Mouse (Mus musculus): ENCODE data around the gene Gm12789. TPM values are rescaled to one million over a fixed set of nuclear protein-coding genes. Genes with fewer than 3 reads are reported as not detected.
A peak's percentile ranks its signal among the peaks of the same experiment; 100 is the strongest.
"Not testable (repeated sequence)": the region's sequence is repeated elsewhere in the genome, so short reads cannot be mapped to it uniquely, and the experiment has no call there.

Gm12789 gene
- not detected in 2 replicates for polyA plus RNA-seq (2015; fragmentation: Nextera tagmentation; extraction: Ambion mirVana)

- H3K4me2 ChIP-seq (replicated peaks; ENCODE audit: low read depth, low read length); H3K9me3 ChIP-seq (ENCODE audit: low read length); ATAC-seq (ENCODE audit: low FRiP score, low TSS enrichment); H3K36me3 ChIP-seq (ENCODE audit: insufficient read depth, low read length); H3K4me1 ChIP-seq (ENCODE audit: insufficient read depth, low read length); H3K9ac ChIP-seq (replicated peaks; ENCODE audit: low read length); H3K27ac ChIP-seq (ENCODE audit: low read length); H3K4me3 ChIP-seq (ENCODE audit: low read length); H3K27me3 ChIP-seq (ENCODE audit: insufficient read depth, low read length): not testable (repeated sequence)
- WGBS = 89% methylated on average over 2 of the region's 2 CpGs
Measured at GRCm38 (mm10) chr4:101986326-101986725, at the start of gene Gm12789. Gm12789 (plus strand) TSS chr4:101986626.

- 78% methylated on average over 2 of the region's 2 CpGs for WGBS
- not testable (repeated sequence) for H3K27me3 ChIP-seq (ENCODE audit: insufficient read depth, low read length); H3K4me1 ChIP-seq (ENCODE audit: insufficient read depth, low read length); H3K36me3 ChIP-seq (ENCODE audit: insufficient read depth, low read length); ATAC-seq (ENCODE audit: low FRiP score, low TSS enrichment); H3K27ac ChIP-seq (ENCODE audit: low read length); H3K4me2 ChIP-seq (replicated peaks; ENCODE audit: low read depth, low read length); H3K9ac ChIP-seq (replicated peaks; ENCODE audit: low read length); H3K9me3 ChIP-seq (ENCODE audit: low read length); H3K4me3 ChIP-seq (ENCODE audit: low read length)
Measured at GRCm38 (mm10) chr4:101940107-101940506, 46.3 kb upstream of the Gm12789 start, which contains the start of gene Gm12794. Gm12794 (plus strand) TSS chr4:101940407.

- 86% methylated on average over 1 of the region's 5 CpGs for WGBS
Measured at GRCm38 (mm10) chr4:101980949-101981348, 5.5 kb upstream of the Gm12789 start, which contains the start of gene Gm12790. Gm12790 (minus strand) TSS chr4:101981049.

GRCm38 (mm10) chr4:101985678-101986077 lies 748 bp upstream of the Gm12789 start:
- WGBS = 65% methylated on average over 5 of the region's 5 CpGs
- H3K36me3 ChIP-seq (ENCODE audit: insufficient read depth, low read length) = no peaks in the 10 kb centered on the region
- H3K4me1 ChIP-seq (ENCODE audit: insufficient read depth, low read length) = no peaks in the 10 kb centered on the region
- no peaks in the 10 kb centered on the region for H3K9me3 ChIP-seq (ENCODE audit: low read length)
- H3K4me3 ChIP-seq (ENCODE audit: low read length) = no peak overlapping the region
- no peak overlapping the region for H3K4me2 ChIP-seq (replicated peaks; ENCODE audit: low read depth, low read length)
- H3K27me3 ChIP-seq (ENCODE audit: insufficient read depth, low read length) = no peaks in the 10 kb centered on the region
- no peak for ATAC-seq (ENCODE audit: low FRiP score, low TSS enrichment)
- no peak overlapping the region for H3K27ac ChIP-seq (ENCODE audit: low read length)
- no peak overlapping the region for H3K9ac ChIP-seq (replicated peaks; ENCODE audit: low read length)

More at GRCm38 (mm10) chr4:101980949-101981348, 5.5 kb upstream of the Gm12789 start, which contains the start of gene Gm12790:
- not testable (repeated sequence) for H3K4me2 ChIP-seq (replicated peaks; ENCODE audit: low read depth, low read length); H3K36me3 ChIP-seq (ENCODE audit: insufficient read depth, low read length); H3K9ac ChIP-seq (replicated peaks; ENCODE audit: low read length); H3K27me3 ChIP-seq (ENCODE audit: insufficient read depth, low read length); H3K4me1 ChIP-seq (ENCODE audit: insufficient read depth, low read length); H3K4me3 ChIP-seq (ENCODE audit: low read length); H3K27ac ChIP-seq (ENCODE audit: low read length); H3K9me3 ChIP-seq (ENCODE audit: low read length); ATAC-seq (ENCODE audit: low FRiP score, low TSS enrichment)

GRCm38 (mm10) chr4:101997426-101997825 lies 11.0 kb downstream of the Gm12789 start:
- Histone ChIP-seq H3K4me1 (ENCODE audit: insufficient read depth, low read length) (no peaks in the 10 kb centered on the region), H3K9me3 (ENCODE audit: low read length) (no peaks in the 10 kb centered on the region), H3K27me3 (ENCODE audit: insufficient read depth, low read length) (no peaks in the 10 kb centered on the region), H3K4me3 (ENCODE audit: low read length) (no peak overlapping the region), H3K36me3 (ENCODE audit: insufficient read depth, low read length) (no peaks in the 10 kb centered on the region), H3K4me2 (replicated peaks; ENCODE audit: low read depth, low read length) (no peak overlapping the region), H3K9ac (replicated peaks; ENCODE audit: low read length) (no peak overlapping the region), H3K27ac (ENCODE audit: low read length) (no peak overlapping the region)
- 89% methylated on average over 5 of the region's 5 CpGs for WGBS
- no peak for ATAC-seq (ENCODE audit: low FRiP score, low TSS enrichment)

GRCm38 (mm10) chr4:101998267-101998922 lies 12.0 kb downstream of the Gm12789 start:
- Histone ChIP-seq H3K4me2 (replicated peaks; ENCODE audit: low read depth, low read length) (no peak overlapping the region), H3K4me1 (ENCODE audit: insufficient read depth, low read length) (no peaks in the 10 kb centered on the region), H3K36me3 (ENCODE audit: insufficient read depth, low read length) (no peaks in the 10 kb centered on the region), H3K4me3 (ENCODE audit: low read length) (no peak overlapping the region), H3K9ac (replicated peaks; ENCODE audit: low read length) (no peak overlapping the region), H3K27me3 (ENCODE audit: insufficient read depth, low read length) (no peaks in the 10 kb centered on the region), H3K27ac (ENCODE audit: low read length) (no peak overlapping the region), H3K9me3 (ENCODE audit: low read length) (no peaks in the 10 kb centered on the region)
- WGBS = 38% methylated on average over 15 of the region's 15 CpGs
- peak; percentile 69; the same call in 1 of the 2 replicates for ATAC-seq (ENCODE audit: low FRiP score, low TSS enrichment)

- 82% methylated on average over 6 of the region's 6 CpGs for WGBS
- ATAC-seq (ENCODE audit: low FRiP score, low TSS enrichment) = no peak
Measured at GRCm38 (mm10) chr4:102026619-102027018, 40.2 kb downstream of the Gm12789 start.

More at GRCm38 (mm10) chr4:102026619-102027018, 40.2 kb downstream of the Gm12789 start:
- no peak overlapping the region for H3K9ac ChIP-seq (replicated peaks; ENCODE audit: low read length)
- H3K4me1 ChIP-seq (ENCODE audit: insufficient read depth, low read length) = no peaks in the 10 kb centered on the region
- H3K9me3 ChIP-seq (ENCODE audit: low read length) = no peaks in the 10 kb centered on the region
- no peak overlapping the region for H3K4me3 ChIP-seq (ENCODE audit: low read length)
- H3K36me3 ChIP-seq (ENCODE audit: insufficient read depth, low read length) = no peaks in the 10 kb centered on the region
- H3K27me3 ChIP-seq (ENCODE audit: insufficient read depth, low read length) = no peaks in the 10 kb centered on the region
- H3K27ac ChIP-seq (ENCODE audit: low read length) = no peak overlapping the region
- H3K4me2 ChIP-seq (replicated peaks; ENCODE audit: low read depth, low read length) = no peak overlapping the region

Other genes starting within 250 kb of the Gm12789 start
- not detected in 2 replicates for gene B020004J07Rik, start 142.6 kb upstream of the Gm12789 start, polyA plus RNA-seq (2015; fragmentation: Nextera tagmentation; extraction: Ambion mirVana)
- gene C130073F10Rik, start 92.8 kb upstream of the Gm12789 start, polyA plus RNA-seq (2015; fragmentation: Nextera tagmentation; extraction: Ambion mirVana) = not detected in 2 replicates
- not detected in 2 replicates for gene Gm12800, start 77.5 kb upstream of the Gm12789 start, polyA plus RNA-seq (2015; fragmentation: Nextera tagmentation; extraction: Ambion mirVana)
- not detected in 2 replicates for gene Gm12794, start 46.2 kb upstream of the Gm12789 start, polyA plus RNA-seq (2015; fragmentation: Nextera tagmentation; extraction: Ambion mirVana)
- not detected in 2 replicates for gene Gm12790, start 5.6 kb upstream of the Gm12789 start, polyA plus RNA-seq (2015; fragmentation: Nextera tagmentation; extraction: Ambion mirVana)
- 13.4 and 15.5 TPM in 2 replicates for gene Pde4b, start 100.9 kb downstream of the Gm12789 start, polyA plus RNA-seq (2015; fragmentation: Nextera tagmentation; extraction: Ambion mirVana)

Data from kidney, embryonic 16.5 days (tissue).